Mouse (Mus musculus) thymus, postnatal 36 days (tissue): ENCODE measurements around the gene Fbxo46.
"Not testable (repeated sequence)": the region's sequence is repeated elsewhere in the genome, so short reads cannot be mapped to it uniquely, and the experiment has no call there.

Source experiments
- DNase-seq, 2 experiments: peaks; one replicate each; pipeline ENCODE4 v3.0.0; 2022; ENCODE audit warnings: mixed read lengths in 2 of 2

The Fbxo46 gene

DNA sequence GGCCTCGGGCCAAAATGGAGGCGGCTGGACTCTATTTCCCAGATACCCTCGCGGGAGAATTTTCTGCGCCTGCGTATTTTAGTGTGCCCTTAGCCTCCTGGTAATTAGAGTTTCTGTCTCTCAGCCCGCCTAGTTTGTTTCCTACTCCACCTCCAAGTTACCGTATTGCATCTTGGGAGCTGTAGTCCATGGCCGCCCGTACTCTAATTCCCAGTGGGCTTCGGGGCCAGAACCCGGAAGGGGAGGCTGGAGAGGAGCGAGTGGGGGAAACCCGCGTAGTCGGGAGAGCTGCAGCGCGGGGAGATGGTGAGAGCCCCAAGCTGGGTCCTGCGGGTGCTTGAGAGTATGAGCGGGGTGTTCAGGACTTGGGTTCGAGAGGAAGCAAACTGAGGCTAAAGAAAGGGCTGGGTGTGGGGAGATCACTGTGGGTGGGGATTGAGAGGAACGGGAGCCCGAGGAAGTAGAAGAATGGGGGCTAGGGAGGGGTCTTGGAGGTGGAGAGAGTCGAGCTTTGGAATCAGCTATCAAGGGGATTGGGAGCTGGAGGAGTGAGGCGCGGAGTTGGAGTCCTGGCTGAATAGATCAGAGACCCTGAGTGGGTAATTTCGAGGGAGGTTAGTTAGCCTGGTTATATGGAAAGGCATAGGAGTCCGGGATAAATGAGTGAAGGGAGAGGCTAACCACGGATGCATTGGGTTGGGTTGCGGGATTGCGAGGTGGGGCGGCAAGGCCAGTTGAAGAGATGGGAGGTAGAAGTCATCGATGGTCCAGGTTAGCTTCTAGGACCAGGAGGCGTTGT, at the start of gene Fbxo46:
Gene Fbxo46, plus strand, starts transcription at position 229 of the 799 bp plus-strand sequence.
- peak; percentile 88 to 94 for DNase-seq

DNA sequence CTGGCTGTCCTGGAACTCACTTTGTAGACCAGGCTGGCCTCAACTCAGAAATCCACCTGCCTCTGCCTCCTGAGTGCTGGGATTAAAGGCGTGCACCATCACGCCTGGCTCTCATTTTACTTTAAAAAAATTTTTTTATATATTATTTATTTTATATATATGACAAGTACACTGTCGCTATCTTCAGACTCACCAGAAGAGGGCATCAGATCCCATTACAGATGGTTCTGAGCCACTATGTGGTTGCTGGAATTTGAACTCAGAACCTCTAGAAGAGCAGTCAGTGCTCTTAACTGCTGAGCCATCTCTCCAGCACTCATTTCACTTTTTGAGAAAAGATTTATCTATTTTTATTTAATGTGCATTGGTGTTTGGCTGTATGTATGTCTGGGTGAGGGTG, 48.6 kb upstream of the Fbxo46 start:
- DNase-seq = not testable (repeated sequence)

DNA sequence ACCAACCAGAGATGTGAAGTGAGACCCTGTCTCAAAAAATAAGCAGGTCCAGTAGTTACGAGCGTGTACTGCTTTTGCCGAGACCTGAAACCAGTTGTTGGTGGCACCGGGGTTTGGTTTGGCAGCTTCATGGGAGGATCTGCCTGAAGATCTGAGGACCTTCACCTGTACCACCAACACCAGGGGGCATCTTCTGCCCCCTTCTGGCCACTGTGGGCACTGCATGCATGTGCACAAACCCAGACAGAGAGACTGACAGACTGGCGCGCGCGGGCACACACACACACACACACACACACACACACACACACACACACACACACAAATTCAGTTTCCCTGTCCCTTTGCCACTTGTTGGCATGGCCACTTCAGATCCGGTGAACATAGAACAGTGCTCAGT, 46.2 kb upstream of the Fbxo46 start:
- peak; percentile 59 to 60 for DNase-seq

DNA sequence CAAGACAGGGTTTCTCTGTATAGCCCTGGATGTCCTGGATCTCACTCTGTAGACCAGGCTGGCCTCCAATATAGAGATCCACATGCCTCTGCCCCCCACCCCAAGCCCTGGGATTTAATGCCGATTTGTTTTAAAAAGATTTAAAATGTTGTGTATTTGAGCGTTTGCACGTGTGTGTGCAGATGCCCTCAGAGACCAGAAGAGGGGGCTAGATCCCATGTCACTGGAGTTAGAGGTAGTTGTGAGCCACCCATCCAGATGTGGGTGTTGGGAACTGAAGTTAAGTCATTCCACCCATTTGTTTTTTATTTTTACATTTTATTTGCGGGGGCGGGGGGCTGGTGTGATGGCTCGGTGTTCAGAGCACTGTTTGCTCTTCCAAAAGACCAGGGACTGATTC, 45.2 kb upstream of the Fbxo46 start:
- no peak for DNase-seq

DNA sequence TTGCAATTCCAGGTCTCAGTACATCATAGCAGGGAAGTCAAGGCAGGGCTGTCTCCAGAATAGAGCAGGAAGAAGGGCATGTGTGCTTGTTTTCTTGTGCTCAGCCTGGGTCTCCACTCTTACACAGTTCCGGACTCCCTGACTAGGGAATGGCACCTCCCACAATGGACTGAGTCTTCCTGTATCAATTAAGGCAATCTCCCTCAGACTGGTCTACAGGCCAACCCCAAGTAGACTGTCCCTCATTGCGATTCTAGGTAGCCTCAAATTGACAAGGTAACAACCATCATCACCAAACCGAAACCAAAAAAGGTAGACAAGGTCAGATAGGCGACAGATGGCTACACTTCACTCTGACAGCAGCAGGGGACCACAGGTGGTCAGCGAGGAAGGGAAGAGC, 44.4 kb upstream of the Fbxo46 start:
- DNase-seq = no peak

DNA sequence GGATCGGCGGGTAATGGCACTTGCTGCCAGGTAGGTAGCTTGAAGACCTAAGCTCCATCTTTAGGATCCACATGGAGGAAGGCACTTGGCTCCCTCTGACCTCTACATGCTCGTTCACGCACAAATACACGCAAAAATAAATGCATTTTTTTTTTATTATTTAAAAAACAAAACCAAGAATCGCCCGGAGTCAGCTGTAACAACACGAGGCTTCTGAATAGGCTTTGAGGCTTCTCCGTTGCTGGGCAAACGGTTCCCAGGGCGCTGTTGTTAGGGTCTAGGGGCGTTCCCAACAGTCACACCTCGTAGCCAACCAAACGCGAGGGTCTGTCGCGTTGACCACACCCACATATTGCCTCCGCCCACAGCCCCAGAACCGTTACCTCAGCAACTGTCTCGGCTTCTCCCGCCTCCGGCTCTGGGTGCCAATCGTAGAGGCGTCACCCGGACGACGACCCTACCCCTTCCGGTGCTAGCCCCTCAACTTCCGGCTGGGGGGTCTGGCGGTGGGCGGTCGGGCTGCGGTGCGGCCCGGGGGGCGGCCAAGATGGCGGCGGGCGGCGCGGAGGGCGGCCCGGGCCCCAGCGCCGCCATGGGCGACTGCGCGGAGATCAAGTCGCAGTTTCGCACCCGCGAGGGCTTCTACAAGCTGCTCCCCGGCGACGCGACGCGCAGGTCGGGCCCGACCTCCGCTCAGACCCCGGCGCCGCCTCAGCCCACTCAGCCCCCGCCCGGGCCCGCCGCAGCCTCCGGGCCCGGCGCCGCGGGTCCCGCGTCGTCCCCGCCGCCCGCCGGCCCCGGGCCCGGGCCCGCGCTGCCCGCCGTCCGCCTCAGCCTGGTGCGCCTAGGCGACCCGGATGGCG, 43.7 kb upstream of the Fbxo46 start, which contains the start of gene Dmwd:
Gene Dmwd, plus strand, starts transcription at position 505 of the 863 bp plus-strand sequence.
- DNase-seq = peak; percentile 87 to 94

DNA sequence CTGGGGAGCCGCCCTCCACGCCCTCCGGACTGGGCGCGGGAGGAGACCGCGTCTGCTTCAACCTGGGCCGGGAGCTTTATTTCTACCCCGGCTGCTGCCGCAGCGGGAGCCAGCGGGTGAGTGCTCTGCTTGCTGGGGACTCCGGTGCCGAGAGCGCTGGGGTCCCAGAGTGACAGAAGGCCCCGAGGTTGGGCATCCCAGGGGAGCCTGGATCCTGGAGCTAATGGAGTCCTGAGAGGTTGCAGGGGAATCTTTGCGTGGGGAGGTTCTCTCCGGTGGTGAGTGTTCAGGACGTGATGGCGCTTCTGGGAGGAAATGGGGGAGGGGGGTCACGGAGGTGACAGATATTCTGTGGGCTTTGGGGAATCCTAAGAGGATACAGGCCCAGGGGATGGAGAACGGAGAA, 43.1 kb upstream of the Fbxo46 start:
- no peak for DNase-seq

DNA sequence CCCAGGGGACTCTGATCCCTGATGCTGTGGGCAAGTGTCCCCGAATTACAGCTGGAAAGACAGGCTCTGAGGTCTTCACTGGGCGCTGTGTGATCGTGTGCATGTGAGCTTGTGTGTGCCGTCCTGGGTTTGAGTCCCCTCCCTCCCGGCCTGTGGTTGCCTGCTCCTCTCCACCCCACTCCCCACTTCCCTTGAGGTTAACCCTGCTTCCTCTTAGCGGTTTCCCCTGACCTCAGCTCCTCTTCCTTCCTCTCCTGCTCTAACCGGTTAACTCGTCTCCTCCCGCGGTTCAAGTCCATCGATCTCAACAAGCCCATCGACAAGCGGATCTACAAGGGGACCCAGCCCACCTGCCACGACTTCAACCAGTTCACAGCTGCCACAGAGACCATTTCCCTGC, 41.9 kb upstream of the Fbxo46 start:
- peak; percentile 81 to 84 for DNase-seq

DNA sequence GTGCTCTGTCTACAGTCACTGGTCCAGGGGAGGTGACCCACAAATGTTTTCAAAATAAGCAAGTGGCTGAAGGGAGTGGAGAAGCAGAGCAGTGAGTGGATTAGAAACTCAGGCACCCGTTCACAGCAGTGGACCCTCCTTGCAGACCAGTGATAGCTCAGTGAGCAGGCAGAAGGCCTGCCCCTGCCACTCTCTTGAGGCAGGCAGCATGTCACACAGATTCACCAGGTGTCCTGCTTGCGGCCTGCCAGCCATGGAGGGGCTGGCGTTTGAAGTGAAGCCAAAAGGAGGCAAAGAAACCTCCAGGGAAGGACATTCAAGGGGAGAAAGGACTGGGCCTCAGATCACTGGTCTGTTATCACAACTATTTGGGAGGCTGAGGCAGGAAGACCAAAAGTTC, 40.9 kb upstream of the Fbxo46 start:
- DNase-seq = no peak

DNA sequence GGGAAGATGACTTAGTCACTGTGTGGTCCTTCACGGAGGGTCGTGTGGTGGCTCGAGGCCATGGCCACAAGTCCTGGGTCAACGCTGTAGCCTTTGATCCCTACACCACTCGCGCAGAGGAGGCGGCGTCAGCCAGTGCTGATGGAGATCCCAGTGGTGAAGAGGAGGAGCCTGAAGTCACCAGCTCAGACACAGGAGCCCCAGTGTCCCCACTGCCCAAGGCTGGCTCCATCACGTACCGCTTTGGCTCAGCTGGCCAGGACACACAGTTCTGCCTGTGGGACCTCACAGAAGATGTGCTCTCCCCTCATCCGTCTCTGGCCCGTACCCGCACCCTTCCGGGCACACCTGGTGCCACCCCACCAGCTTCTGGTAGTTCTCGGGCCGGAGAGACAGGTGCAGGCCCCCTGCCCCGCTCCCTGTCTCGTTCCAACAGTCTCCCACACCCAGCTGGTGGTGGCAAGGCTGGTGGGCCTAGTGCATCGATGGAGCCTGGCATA, 39.2 kb upstream of the Fbxo46 start:
- no peak for DNase-seq

DNA sequence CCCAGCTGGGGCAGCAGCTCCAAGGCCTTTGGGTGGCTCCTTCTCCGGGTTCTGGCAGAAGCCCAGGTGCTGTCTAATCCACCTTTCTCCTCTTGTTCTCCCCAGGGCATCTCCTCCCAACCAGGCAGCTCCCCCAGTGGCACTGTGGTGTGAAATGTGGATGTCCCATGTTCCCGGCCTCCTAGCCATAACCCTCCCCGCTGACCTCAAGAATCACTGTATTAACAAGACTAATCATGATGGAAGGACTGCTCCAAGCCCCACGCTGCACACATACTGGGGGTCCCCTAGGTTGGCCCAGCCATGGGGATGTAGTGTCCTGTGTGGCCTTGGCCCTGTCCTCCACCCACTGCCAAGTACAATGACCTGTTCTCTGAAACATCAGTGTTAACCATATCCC, 37.5 kb upstream of the Fbxo46 start:
- no peak for DNase-seq

DNA sequence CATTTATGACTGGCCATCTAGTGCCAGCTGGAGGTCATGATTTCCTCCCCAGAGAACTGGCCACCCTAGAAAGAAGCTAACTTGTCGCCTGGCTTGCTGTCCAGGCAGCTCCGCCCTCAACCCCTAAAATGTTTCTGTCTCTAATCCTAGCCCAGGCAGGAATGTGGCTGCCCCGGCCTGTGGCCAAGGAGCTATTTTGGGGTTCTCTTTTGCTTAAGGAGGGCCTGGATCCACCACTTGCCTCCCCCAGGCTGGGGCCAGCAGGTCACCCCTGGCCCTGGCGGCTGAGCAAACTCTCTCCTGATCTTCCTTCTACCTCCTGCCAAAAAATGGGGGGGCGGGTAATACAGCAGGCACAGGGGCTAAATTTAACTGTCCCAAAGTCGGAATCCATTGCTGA, 36.6 kb upstream of the Fbxo46 start:
- DNase-seq = no peak

DNA sequence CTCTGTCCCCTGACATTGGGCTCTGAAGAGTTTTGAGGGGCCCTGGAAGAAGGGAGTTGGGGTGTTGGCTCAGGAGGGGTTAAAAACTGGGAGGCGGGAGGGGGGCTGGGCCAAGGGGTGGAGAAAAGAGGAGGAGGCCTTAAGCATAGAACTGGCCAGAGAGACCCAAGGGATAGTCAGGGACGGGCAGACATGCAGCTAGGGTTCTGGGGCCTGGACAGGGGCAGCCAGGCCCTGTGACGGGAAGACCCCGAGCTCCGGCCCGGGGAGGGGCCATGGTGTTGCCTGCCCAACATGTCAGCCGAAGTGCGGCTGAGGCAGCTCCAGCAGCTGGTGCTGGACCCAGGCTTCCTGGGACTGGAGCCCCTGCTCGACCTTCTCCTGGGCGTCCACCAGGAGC, 36.0 kb upstream of the Fbxo46 start, which contains the start of gene Dmpk:
Gene Dmpk, plus strand, starts transcription at position 149 of the 400 bp plus-strand sequence.
- DNase-seq = no peak

DNA sequence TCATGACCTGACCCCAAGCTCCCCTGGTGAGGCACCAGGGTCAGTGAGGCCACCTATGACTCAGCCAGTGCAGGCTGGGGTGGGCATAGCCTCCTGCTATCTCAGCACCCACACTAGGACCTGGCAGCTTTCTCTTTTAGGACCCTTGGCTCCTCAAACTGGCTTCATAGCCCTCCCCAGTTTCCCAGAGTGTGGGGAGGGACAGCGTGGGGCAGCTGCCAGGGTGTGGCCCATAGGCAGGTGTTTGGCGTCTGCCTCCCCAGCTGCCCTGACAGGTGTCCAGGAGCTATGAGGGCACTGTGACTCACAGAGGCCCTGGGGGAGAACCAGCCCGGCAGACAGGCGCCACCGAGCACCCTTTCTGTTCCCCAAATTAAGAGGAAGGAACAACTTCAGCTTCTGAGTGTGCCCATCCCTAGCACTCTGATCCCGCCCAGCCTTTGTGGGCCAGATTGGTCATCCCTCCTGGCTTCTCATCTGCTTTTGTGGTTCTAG, 35.3 kb upstream of the Fbxo46 start:
- DNase-seq = no peak

DNA sequence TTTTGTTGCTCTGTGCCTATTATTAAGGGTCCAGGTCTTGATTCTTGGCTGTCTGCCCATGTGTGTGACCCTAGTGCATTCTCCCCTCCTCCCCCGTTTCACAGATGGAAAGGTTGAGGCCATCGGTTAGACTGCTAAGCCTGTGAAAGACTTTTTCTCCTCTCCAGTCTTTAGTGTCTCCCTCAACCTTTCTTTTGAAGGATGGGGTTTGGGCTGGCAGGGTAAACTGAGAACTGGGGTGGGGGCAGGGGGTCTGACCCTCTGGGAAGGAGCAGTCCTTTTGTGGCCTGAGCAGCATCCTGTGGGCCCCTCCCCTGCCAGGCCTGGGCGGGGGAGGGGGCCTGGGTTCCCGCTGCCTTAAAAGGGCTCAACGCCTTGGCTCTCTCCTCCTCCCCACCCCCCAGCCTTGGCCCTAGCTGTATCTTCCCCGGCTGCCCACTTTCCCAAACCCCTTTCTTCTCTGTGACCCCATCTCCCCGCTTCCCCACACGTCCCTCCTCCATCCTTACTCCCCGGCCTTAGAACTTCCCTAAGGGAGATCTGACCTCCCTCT, 34.7 kb upstream of the Fbxo46 start:
- no peak for DNase-seq

DNA sequence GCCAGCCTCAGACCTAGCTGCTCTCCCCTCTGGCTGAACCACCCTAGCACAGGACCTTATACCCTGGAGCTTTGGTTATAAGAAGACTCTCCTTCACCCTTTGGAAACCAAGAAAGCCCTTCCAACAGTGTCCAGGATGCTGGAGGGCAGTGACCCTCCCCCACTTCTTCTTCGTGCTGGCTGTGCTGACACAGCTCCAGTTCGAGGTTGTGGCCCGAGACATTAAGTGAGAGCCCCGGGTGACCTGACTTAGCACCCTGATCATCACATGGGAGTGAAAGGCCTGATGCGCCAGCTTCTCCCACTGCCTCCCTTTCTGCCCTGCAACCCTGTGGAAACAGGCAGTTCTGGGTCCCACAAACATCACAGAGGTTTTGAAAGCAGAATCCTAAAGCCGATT, 34.2 kb upstream of the Fbxo46 start:
- no peak for DNase-seq

DNA sequence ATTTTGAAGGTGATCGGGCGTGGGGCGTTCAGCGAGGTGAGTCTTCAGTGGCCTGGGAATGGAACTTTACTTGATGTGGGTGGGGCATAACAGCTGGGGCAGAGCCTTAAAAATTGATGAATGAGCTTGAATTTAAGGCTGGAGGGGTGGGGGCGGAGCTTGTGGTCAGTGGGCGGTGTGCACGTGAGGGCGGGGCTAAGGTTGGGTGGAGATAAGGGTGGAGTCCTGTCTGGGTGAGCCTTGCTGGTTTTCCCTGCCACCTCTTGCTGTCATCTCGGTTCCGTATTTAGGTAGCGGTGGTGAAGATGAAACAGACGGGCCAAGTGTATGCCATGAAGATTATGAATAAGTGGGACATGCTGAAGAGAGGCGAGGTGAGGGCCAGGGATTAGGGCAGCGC, 33.6 kb upstream of the Fbxo46 start:
- DNase-seq = no peak

DNA sequence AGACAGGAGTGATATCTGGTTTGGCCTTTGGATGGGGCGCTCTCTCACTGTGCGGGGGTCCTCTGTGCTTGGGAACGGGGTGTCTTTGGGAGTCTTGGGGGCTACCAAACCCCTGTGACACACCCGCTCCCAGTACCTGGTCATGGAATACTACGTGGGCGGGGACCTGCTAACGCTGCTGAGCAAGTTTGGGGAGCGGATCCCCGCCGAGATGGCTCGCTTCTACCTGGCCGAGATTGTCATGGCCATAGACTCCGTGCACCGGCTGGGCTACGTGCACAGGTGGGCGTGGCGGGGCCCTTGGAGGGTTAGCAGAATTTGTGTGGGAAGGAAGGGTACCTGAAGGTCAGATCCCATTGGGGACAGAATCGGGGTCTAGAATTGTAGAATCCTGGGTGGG, 32.9 kb upstream of the Fbxo46 start:
- DNase-seq = no peak

DNA sequence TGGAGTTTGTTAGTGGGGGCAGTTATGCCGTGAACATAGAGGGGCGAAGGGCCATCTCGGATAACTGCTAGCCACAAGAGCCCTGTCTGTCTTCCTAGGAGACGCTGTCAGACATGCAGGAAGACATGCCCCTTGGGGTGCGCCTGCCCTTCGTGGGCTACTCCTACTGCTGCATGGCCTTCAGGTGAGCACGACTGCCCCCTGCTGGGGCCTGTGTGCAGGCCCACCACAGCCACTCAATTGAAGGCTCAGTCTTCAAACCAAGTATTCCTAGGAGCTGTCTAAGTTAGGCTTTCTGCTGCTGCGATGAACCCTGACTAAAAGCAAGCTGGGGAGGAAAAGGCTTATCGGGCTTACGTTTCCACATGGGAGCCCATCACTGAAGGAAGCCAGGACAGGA, 30.8 kb upstream of the Fbxo46 start:
- DNase-seq = peak; percentile 69 to 73

DNA sequence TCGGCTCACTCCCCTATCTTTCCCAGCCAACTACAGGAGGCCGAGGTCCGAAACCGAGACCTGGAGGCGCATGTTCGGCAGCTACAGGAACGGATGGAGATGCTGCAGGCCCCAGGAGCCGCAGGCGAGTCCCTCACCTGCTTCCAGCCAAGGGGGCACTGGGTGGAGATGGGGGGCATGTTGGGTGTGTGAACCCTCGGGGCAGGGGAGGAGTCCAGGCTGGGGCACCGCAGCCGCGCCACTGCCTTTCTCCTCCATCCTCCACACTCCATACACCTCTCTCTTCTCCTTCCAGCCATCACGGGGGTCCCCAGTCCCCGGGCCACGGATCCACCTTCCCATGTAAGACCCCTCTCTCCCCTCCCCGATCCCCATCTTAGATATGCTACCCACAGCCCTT, 27.7 kb upstream of the Fbxo46 start:
- no peak for DNase-seq

DNA sequence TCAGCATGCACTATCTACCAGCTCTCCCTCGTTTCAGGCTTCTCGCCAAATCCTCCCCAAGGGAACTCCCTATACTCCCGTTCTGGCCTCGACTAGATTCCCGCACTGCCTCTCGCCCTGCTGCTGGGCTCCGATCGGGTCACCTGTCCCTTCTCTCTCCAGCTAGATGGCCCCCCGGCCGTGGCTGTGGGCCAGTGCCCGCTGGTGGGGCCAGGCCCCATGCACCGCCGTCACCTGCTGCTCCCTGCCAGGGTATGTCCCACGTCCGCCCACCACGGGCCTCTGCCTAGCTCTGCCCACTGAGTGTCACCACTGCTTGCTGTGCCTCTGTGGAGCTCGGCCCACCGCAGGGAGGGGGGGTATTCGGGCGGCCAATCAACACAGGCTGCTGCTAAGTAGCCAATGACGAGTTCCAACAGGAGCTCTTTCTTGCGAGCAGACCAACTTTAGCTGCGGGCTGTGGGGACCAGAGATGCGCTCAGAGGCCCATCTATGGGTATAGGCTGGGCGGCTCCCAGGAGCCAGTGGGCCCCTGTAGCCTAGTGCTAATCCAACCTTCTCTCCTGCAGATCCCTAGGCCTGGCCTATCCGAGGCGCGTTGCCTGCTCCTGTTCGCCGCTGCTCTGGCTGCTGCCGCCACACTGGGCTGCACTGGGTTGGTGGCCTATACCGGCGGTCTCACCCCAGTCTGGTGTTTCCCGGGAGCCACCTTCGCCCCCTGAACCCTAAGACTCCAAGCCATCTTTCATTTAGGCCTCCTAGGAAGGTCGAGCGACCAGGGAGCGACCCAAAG, 27.1 kb upstream of the Fbxo46 start:
- peak in 1 of 2 experiments; percentile 56 for DNase-seq

DNA sequence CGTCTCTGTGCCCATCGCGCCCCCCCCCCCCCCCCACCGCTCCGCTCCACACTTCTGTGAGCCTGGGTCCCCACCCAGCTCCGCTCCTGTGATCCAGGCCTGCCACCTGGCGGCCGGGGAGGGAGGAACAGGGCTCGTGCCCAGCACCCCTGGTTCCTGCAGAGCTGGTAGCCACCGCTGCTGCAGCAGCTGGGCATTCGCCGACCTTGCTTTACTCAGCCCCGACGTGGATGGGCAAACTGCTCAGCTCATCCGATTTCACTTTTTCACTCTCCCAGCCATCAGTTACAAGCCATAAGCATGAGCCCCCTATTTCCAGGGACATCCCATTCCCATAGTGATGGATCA, 26.5 kb upstream of the Fbxo46 start:
- DNase-seq = peak; percentile 91
